Mouse (Mus musculus) hematopoietic stem cell, adult 5-6 weeks (primary cell): ENCODE measurements around the gene Cgn. TPM values are rescaled to one million over a fixed set of nuclear protein-coding genes. Genes with fewer than 3 reads are reported as not detected.
"Not testable (repeated sequence)": the region's sequence is repeated elsewhere in the genome, so short reads cannot be mapped to it uniquely, and the experiment has no call there.

ENCODE experiments used
- ATAC-seq, 2 experiments: fragments of 125-278 bp in 1 of 2; replicated peaks in 1 of 2; 2 replicates each; pipeline ENCODE4 v1.8.0; 2016 to 2017; ENCODE audit warnings: inconsistent platforms in 2 of 2, mild to moderate bottlenecking in 2 of 2, moderate number of reproducible peaks in 2 of 2, low read depth in 1 of 2, moderate TSS enrichment in 1 of 2; ENCODE audit not compliant: low FRiP score in 2 of 2, poor library complexity in 2 of 2, severe bottlenecking in 2 of 2, insufficient read depth in 1 of 2, low TSS enrichment in 1 of 2
- total RNA-seq: library from RNA; stranded (forward); fragments of 172-1452, 232-1000 nt; gene quantifications from 2 replicates; pipeline ENCODE4 v1.2.3, GENCODE M21; 2017

The Cgn gene
- total RNA-seq, 1 experiment from 2014 or later: not detected

- ATAC-seq: peak; percentile 94 to 96
Measured at GRCm38 (mm10) chr3:94758056-94758409, 28.3 kb downstream of the Cgn start.

GRCm38 (mm10) chr3:94757251-94758055, 28.8 kb downstream of the Cgn start:
- peak; percentile 12 to 30; a peak in 1 of 4 replicates for ATAC-seq

GRCm38 (mm10) chr3:94745691-94746090, 40.6 kb downstream of the Cgn start:
- no peak for ATAC-seq

GRCm38 (mm10) chr3:94723637-94724036, 62.7 kb downstream of the Cgn start:
- ATAC-seq: 0 out of 4 replicates have a peak, but pooled peaks of 1 of the 2 experiments have one; percentile 17

- not testable (repeated sequence) for ATAC-seq
Measured at GRCm38 (mm10) chr3:94718253-94718652, 68.0 kb downstream of the Cgn start.

GRCm38 (mm10) chr3:94713424-94713823, 72.9 kb downstream of the Cgn start:
- ATAC-seq: not testable (repeated sequence)

GRCm38 (mm10) chr3:94710591-94710990, 75.7 kb downstream of the Cgn start:
- ATAC-seq: not testable (repeated sequence)

Other genes with a start within 250 kb of the Cgn start
- gene Snx27, start 203.8 kb downstream of the Cgn start, total RNA-seq: 28.5 TPM in 2 replicates
- not detected in 2 replicates for gene Gm10972, start 143.4 kb downstream of the Cgn start, total RNA-seq
- 4.6 and 17.6 TPM in 2 replicates for gene Tuft1, start 127.6 kb downstream of the Cgn start, total RNA-seq
- 0.19 TPM in 1 of 2 replicates, not detected in the other for gene Selenbp2, start 92.9 kb downstream of the Cgn start, total RNA-seq
- 25.1 and 26.9 TPM in 2 replicates for gene Pogz, start 51.1 kb upstream of the Cgn start, total RNA-seq
- 170 and 200 TPM in 2 replicates for gene Psmb4, start 100.5 kb upstream of the Cgn start, total RNA-seq
- gene Selenbp1, start 146.6 kb upstream of the Cgn start, total RNA-seq: 40.0 and 49.6 TPM in 2 replicates
- gene Rfx5, start 167.6 kb upstream of the Cgn start, total RNA-seq: 28.1 and 39.0 TPM in 2 replicates
- gene Pi4kb, start 188.2 kb upstream of the Cgn start, total RNA-seq: 28.3 and 34.2 TPM in 2 replicates
- gene Zfp687, start 229.0 kb upstream of the Cgn start, total RNA-seq: 26.6 and 29.0 TPM in 2 replicates